Mouse (Mus musculus) stomach, embryonic 14.5 days (tissue): ENCODE results near the gene Hoxc6. TPM values are rescaled to one million over a fixed set of nuclear protein-coding genes. Genes with fewer than 3 reads are reported as not detected.

Experiments used
- ATAC-seq: fragments of 200-750 bp; cut with Nextera tagmentation; 2 replicates; pipeline ENCODE4 v1.8.0; 2017; ENCODE audit warnings: low read depth, moderate TSS enrichment; ENCODE audit not compliant: insufficient number of reproducible peaks, insufficient read depth, low FRiP score
- H3K27ac ChIP-seq: fragments of 300-500 bp; sonication (generic); 2 replicates; pipeline ENCODE4 v1.5.1; 2014; ENCODE audit warnings: mild to moderate bottlenecking, low read length, moderate library complexity, mixed read lengths
- H3K27me3 ChIP-seq: fragments of 300-500 bp; sonication (generic); 2 replicates; pipeline ENCODE4 v1.6.1; 2014; ENCODE audit warnings: low read length, control low read depth, mixed read lengths; ENCODE audit not compliant: control insufficient read depth, insufficient read depth
- H3K36me3 ChIP-seq: fragments of 300-500 bp; sonication (generic); 2 replicates; pipeline ENCODE4 v1.6.1; 2014; ENCODE audit warnings: mild to moderate bottlenecking, control low read depth, low read length, moderate library complexity, mixed read lengths; ENCODE audit not compliant: control insufficient read depth, insufficient read depth
- H3K4me1 ChIP-seq: fragments of 300-500 bp; sonication (generic); 2 replicates; pipeline ENCODE4 v1.6.1; 2014; ENCODE audit warnings: low read length, control low read depth, mixed read lengths; ENCODE audit not compliant: control insufficient read depth, insufficient read depth
- H3K4me2 ChIP-seq: fragments of 300-500 bp; sonication (generic); replicated peaks from 2 replicates; pipeline ENCODE4 v1.6.1; 2014; ENCODE audit warnings: low read depth, low read length, control low read depth
- H3K4me3 ChIP-seq: fragments of 300-500 bp; sonication (generic); 2 replicates; pipeline ENCODE4 v1.5.1; 2014; ENCODE audit warnings: low read depth, low read length, control low read depth
- H3K9ac ChIP-seq: fragments of 300-500 bp; sonication (generic); replicated peaks from 2 replicates; pipeline ENCODE4 v1.6.1; 2014; ENCODE audit warnings: low read depth, mild to moderate bottlenecking, control low read depth, low read length, moderate library complexity, mixed read lengths
- H3K9me3 ChIP-seq: fragments of 300-500 bp; sonication (generic); 2 replicates; pipeline ENCODE4 v1.6.1; 2016; ENCODE audit warnings: low read depth, low read length, control low read depth; ENCODE audit not compliant: control insufficient read depth
- WGBS: fragments of 180-500 bp; shearing (Covaris S2); extraction: QIAGEN DNeasy Blood & Tissue Kit; methylation state at CpG from one replicate; pipeline ENCODE4 v1.1.7; 2014; 5-methylcytosine and 5-hydroxymethylcytosine counted together
- polyA plus RNA-seq: library from polyadenylated mRNA; unstranded; fragments of >200 nt; fragmentation: Nextera tagmentation; extraction: Ambion mirVana; gene quantifications from 2 replicates; pipeline ENCODE4 v1.2.1, GENCODE M21; 2014

Hoxc6 gene
- polyA plus RNA-seq, 1 experiment from 2014 or later = 4.8 TPM

- Histone ChIP-seq H3K27me3 (peaks cover 54% of the 10 kb centered on the region), H3K4me3 (peak overlapping the region; percentile 26), H3K4me1 (no peaks in the 10 kb centered on the region), H3K9me3 (no peaks in the 10 kb centered on the region), H3K27ac (0 out of 2 replicates have a peak overlapping the region, but pooled peaks have one; percentile 6), H3K4me2 (peak overlapping the region; percentile 38), H3K9ac (peak overlapping the region; percentile 22; the same call in 1 of the 2 replicates), H3K36me3 (no peaks in the 10 kb centered on the region)
- no peak for ATAC-seq
- 4% methylated on average over 27 of the region's 27 CpGs for WGBS
These were observed 11.4 kb downstream of the Hoxc6 start for GRCm38 (mm10) chr15:103009265-103010111.

DNA sequence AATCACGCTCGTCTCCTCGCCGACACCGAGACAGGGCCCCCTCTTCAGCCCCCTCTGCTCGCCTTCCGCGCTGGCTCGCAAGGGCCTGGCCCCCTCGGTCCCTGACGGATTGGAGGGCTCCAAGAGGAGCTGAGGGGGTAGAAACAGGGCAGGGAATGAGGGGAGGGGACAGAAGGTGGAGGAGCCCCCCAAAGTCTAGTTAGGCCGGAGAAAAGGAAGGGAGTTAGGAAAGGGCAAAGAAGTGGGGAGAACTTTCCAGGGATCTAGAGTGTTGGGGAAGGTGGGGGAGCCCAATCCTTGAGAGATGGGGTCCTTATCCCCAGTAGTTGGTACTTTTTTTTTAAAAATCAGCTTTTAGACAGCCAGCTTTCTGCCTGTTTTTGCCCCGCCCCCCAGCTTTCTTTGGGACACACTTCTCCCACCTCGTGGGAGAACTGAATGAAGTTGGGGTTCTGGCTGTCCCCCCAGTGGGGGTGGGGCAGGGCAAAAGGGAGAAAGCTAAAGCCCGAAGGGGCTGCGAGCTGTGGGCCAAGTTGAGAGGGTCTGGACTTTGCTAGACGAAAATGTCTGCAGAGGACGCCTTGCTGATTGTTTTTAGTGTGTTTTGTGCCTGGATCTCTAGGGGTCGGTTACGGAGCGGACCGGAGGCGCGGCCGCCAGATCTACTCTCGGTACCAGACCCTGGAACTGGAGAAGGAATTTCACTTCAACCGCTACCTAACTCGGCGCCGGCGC lies 12.2 kb downstream of the Hoxc6 start:
- H3K9ac ChIP-seq = peak overlapping the region; percentile 22
- ATAC-seq = no peak
- H3K4me2 ChIP-seq = peak overlapping the region; percentile 38
- no peaks in the 10 kb centered on the region for H3K9me3 ChIP-seq
- no peaks in the 10 kb centered on the region for H3K4me1 ChIP-seq
- peak overlapping the region; percentile 15; the same call in 1 of the 2 replicates for H3K27ac ChIP-seq
- peaks cover 51% of the 10 kb centered on the region for H3K27me3 ChIP-seq
- 8% methylated on average over 31 of the region's 31 CpGs for whole genome bisulfite sequencing
- H3K4me3 ChIP-seq = peak overlapping the region; percentile 26
- no peaks in the 10 kb centered on the region for H3K36me3 ChIP-seq

- no peak for ATAC-seq
- Histone ChIP-seq H3K9me3 (no peaks in the 10 kb centered on the region), H3K27ac (peak overlapping the region; percentile 53; the same call in 1 of the 2 replicates), H3K4me3 (peak overlapping the region; percentile 26), H3K4me1 (no peaks in the 10 kb centered on the region), H3K9ac (peak overlapping the region; percentile 22), H3K27me3 (peaks cover 46% of the 10 kb centered on the region), H3K36me3 (no peaks in the 10 kb centered on the region), H3K4me2 (peak overlapping the region; percentile 38)
- 14% methylated on average over 28 of the region's 28 CpGs for WGBS
These were observed 12.9 kb downstream of the Hoxc6 start for GRCm38 (mm10) chr15:103010847-103011555.

DNA sequence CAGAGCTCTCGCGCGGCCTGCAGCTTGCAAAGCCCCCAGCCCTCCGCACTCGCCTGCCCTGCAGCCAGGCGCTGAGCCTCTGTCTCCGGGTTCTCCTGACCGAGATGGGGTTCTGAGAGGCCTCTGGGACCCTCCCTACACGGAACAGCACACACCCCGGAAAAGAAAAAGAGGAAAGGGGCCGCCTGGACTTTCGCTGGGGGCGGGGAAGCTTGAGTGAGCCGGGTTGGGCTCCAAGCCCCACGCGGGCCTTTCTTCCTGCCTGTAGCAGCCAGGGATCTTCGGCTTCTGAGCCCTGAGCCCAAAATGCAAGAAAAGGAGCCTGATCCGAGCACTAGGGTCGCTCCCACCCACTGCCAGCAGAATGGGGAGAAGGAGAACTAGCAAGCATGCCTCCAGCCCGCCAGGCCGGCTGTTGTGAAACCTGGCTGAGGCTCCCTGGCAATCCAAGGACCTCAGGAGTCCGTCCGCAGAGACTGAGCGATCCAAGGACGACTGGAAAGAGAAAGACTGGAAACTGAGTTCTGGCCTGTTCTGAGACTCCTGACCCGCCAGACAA lies 13.9 kb downstream of the Hoxc6 start:
- Histone ChIP-seq H3K27ac (peak overlapping the region; percentile 61), H3K9me3 (no peaks in the 10 kb centered on the region), H3K4me3 (peak overlapping the region; percentile 19), H3K27me3 (peaks cover 41% of the 10 kb centered on the region), H3K4me1 (peaks cover 4% of the 10 kb centered on the region; the same call in 1 of the 2 replicates), H3K4me2 (peak overlapping the region; percentile 39), H3K9ac (peak overlapping the region; percentile 25; the same call in 1 of the 2 replicates), H3K36me3 (no peaks in the 10 kb centered on the region)
- 12% methylated on average over 26 of the region's 26 CpGs for WGBS
- ATAC-seq = no peak

GRCm38 (mm10) chr15:103013238-103013984 lies 15.4 kb downstream of the Hoxc6 start:
- Histone ChIP-seq H3K4me3 (peak overlapping the region; percentile 32), H3K4me1 (peaks cover 6% of the 10 kb centered on the region; the same call in 1 of the 2 replicates), H3K4me2 (peak overlapping the region; percentile 45), H3K27ac (peak overlapping the region; percentile 89; the same call in 1 of the 2 replicates), H3K27me3 (peaks cover 32% of the 10 kb centered on the region), H3K9ac (no peak overlapping the region), H3K36me3 (no peaks in the 10 kb centered on the region), H3K9me3 (no peaks in the 10 kb centered on the region)
- 7% methylated on average over 17 of the region's 17 CpGs for WGBS
- ATAC-seq = no peak

DNA sequence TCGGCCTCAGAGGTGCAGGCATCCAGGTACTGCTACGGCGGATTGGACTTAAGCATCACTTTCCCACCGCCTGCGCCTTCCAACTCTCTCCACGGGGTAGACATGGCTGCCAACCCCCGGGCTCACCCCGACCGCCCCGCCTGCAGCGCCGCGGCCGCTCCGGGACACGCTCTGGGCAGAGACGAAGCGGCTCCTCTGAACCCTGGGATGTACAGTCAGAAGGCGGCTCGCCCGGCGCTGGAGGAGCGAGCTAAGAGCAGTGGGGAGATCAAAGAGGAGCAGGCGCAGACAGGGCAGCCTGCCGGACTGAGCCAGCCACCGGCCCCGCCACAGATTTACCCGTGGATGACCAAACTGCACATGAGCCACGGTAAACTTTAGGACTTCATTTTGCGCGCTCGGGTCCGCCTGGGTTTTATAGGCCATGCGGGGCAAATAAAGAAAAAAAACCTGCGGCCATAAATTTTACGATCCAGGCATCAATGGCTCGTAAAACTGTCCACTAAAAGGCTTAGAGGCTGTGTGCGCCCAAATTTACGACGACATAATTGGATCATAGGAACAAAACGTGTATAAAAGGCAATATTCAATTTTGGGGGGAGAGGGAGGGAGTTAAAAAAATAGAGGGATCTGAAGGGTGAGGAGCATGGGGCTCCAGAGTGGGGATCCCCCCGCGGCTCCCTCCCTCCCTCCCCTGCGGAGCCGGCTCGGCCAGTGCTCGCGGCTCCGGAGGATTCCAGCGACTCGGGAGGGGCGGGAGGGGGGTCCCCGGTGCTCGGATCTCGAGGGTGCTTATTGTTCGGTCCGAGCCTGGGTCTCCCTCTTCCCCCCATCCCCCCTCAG lies 16.3 kb downstream of the Hoxc6 start:
- peak overlapping the region; percentile 32 for H3K4me3 ChIP-seq
- peak overlapping the region; percentile 45 for H3K4me2 ChIP-seq
- H3K27ac ChIP-seq = peak overlapping the region; percentile 89
- no peaks in the 10 kb centered on the region for H3K9me3 ChIP-seq
- H3K27me3 ChIP-seq = peaks cover 23% of the 10 kb centered on the region
- under 1% methylated on average over 56 of the region's 57 CpGs for WGBS
- peaks cover 6% of the 10 kb centered on the region; the same call in 1 of the 2 replicates for H3K4me1 ChIP-seq
- peak; percentile 49 for ATAC-seq
- no peaks in the 10 kb centered on the region for H3K36me3 ChIP-seq
- H3K9ac ChIP-seq = peak overlapping the region; percentile 65

DNA sequence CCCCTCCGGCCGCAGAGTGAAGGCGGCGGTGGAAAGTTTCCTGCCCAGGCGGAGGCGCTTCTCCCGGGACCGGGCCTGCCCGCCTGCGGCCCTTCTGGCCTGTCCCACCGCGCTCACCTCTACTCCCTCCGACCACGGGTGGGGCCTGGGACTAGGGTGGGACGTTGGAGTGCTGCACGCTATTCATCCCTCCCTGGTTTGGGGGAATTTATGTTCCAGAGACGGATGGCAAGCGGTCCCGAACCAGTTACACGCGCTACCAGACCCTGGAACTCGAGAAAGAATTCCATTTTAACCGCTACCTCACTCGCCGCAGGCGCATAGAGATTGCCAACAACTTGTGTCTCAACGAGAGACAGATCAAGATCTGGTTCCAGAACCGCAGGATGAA lies 16.9 kb downstream of the Hoxc6 start:
- peak overlapping the region; percentile 89 for H3K27ac ChIP-seq
- peaks cover 6% of the 10 kb centered on the region; the same call in 1 of the 2 replicates for H3K4me1 ChIP-seq
- H3K4me3 ChIP-seq = peak overlapping the region; percentile 32
- H3K9ac ChIP-seq = peak overlapping the region; percentile 65
- H3K4me2 ChIP-seq = peak overlapping the region; percentile 45
- peaks cover 21% of the 10 kb centered on the region for H3K27me3 ChIP-seq
- no peak for ATAC-seq
- no peaks in the 10 kb centered on the region for H3K9me3 ChIP-seq
- 2% methylated on average over 28 of the region's 28 CpGs for WGBS
- H3K36me3 ChIP-seq = no peaks in the 10 kb centered on the region
